Mouse (Mus musculus) cerebellum, adult (tissue): ENCODE measurements around the gene Zmynd11.
A peak's percentile ranks its signal among the peaks of the same experiment; 100 is the strongest.

Experiments used
- ATAC-seq: cut with Nextera tagmentation; 2 replicates; pipeline ENCODE4 v1.9.2; 2017; ENCODE audit warnings: mild to moderate bottlenecking, moderate library complexity, mixed read lengths; ENCODE audit not compliant: insufficient number of reproducible peaks, low FRiP score, low TSS enrichment

Zmynd11 gene

GRCm38 (mm10) chr13:9715224-9715623, 49.9 kb downstream of the Zmynd11 start:
- no peak for ATAC-seq

GRCm38 (mm10) chr13:9713462-9714134, 51.5 kb downstream of the Zmynd11 start:
- ATAC-seq, result no peak

GRCm38 (mm10) chr13:9712971-9713370, 52.2 kb downstream of the Zmynd11 start:
- no peak for ATAC-seq

GRCm38 (mm10) chr13:9712409-9712808, 52.7 kb downstream of the Zmynd11 start:
- ATAC-seq, result no peak

- ATAC-seq, result no peak
Measured at GRCm38 (mm10) chr13:9708433-9709240, 56.5 kb downstream of the Zmynd11 start.

- ATAC-seq, result no peak
Measured at GRCm38 (mm10) chr13:9706720-9707119, 58.4 kb downstream of the Zmynd11 start.

GRCm38 (mm10) chr13:9702615-9703235, 62.4 kb downstream of the Zmynd11 start:
- ATAC-seq, result no peak

GRCm38 (mm10) chr13:9697340-9697739, 67.8 kb downstream of the Zmynd11 start:
- ATAC-seq, result no peak

- no peak for ATAC-seq
Measured at GRCm38 (mm10) chr13:9695809-9696208, 69.3 kb downstream of the Zmynd11 start.

- ATAC-seq, result no peak
Measured at GRCm38 (mm10) chr13:9695403-9695802, 69.7 kb downstream of the Zmynd11 start.

GRCm38 (mm10) chr13:9694651-9695050, 70.5 kb downstream of the Zmynd11 start:
- ATAC-seq, result no peak

GRCm38 (mm10) chr13:9692876-9693275, 72.3 kb downstream of the Zmynd11 start:
- ATAC-seq, result no peak

- ATAC-seq, result no peak
Measured at GRCm38 (mm10) chr13:9689366-9689765, 75.8 kb downstream of the Zmynd11 start.

GRCm38 (mm10) chr13:9686765-9687164, 78.4 kb downstream of the Zmynd11 start:
- ATAC-seq, result peak; percentile 65

GRCm38 (mm10) chr13:9686261-9686660, 78.9 kb downstream of the Zmynd11 start:
- ATAC-seq, result no peak

- ATAC-seq, result peak; percentile 79
Measured at GRCm38 (mm10) chr13:9684153-9684923, 80.8 kb downstream of the Zmynd11 start.

- ATAC-seq, result no peak
Measured at GRCm38 (mm10) chr13:9683280-9683679, 81.8 kb downstream of the Zmynd11 start.

GRCm38 (mm10) chr13:9681492-9681891, 83.6 kb downstream of the Zmynd11 start:
- ATAC-seq, result no peak

GRCm38 (mm10) chr13:9674126-9674525, 91.0 kb downstream of the Zmynd11 start:
- ATAC-seq, result no peak

GRCm38 (mm10) chr13:9669246-9669645, 95.9 kb downstream of the Zmynd11 start:
- ATAC-seq, result no peak
